Mouse (Mus musculus) MEL (cell line): Measurements from ENCODE around the gene Ube2d2b.

Experiments
- BHLHE40 ChIP-seq: IDR thresholded peaks from 2 replicates; pipeline ENCODE4 v1.6.1; 2012; ENCODE audit warnings: low read depth, mild to moderate bottlenecking, inconsistent platforms, low read length, improper control_type of control experiment, borderline replicate concordance
- CTCF ChIP-seq, 3 experiments: IDR thresholded peaks in 2 of 3; conservative IDR thresholded peaks in 1 of 3; 2 replicates each; pipeline ENCODE4 v1.5.1; 2011 to 2012; ENCODE audit warnings: low read length in 3 of 3, low read depth in 2 of 3, mild to moderate bottlenecking in 2 of 3, improper control_type of control experiment in 1 of 3, inconsistent platforms in 1 of 3, mixed read lengths in 1 of 3, moderate library complexity in 1 of 3; ENCODE audit not compliant: control insufficient read depth in 1 of 3, insufficient read depth in 1 of 3, poor library complexity in 1 of 3, severe bottlenecking in 1 of 3
- GATA1 ChIP-seq: IDR thresholded peaks from 2 replicates; pipeline ENCODE4 v1.6.1; 2011; ENCODE audit warnings: low read depth, low read length, improper control_type of control experiment
- MAFK ChIP-seq: IDR thresholded peaks from 2 replicates; pipeline ENCODE4 v1.6.1; 2011; ENCODE audit warnings: low read depth, mild to moderate bottlenecking, low read length, improper control_type of control experiment, borderline replicate concordance
- POLR2A ChIP-seq, 2 experiments: IDR thresholded peaks; 2 replicates each; pipeline ENCODE4 v1.6.1; 2011 to 2012; ENCODE audit warnings: low read length in 2 of 2, mild to moderate bottlenecking in 2 of 2, control low read depth in 1 of 2, improper control_type of control experiment in 1 of 2, low read depth in 1 of 2, moderate library complexity in 1 of 2; ENCODE audit not compliant: control insufficient read depth in 1 of 2, insufficient read depth in 1 of 2, poor library complexity in 1 of 2
- RCOR1 ChIP-seq: IDR thresholded peaks from 2 replicates; pipeline ENCODE4 v1.6.1; 2012; ENCODE audit warnings: low read depth, mild to moderate bottlenecking, inconsistent platforms, low read length, improper control_type of control experiment
- TBP ChIP-seq: IDR thresholded peaks from 2 replicates; pipeline ENCODE4 v1.8.0; 2011; ENCODE audit warnings: low read depth, low read length, improper control_type of control experiment
- UBTF ChIP-seq: IDR thresholded peaks from 2 replicates; pipeline ENCODE4 v1.6.1; 2012; ENCODE audit warnings: low read depth, mild to moderate bottlenecking, inconsistent platforms, low read length, improper control_type of control experiment, moderate library complexity, borderline replicate concordance; ENCODE audit not compliant: insufficient read depth
- ZNF384 ChIP-seq: IDR thresholded peaks from 2 replicates; pipeline ENCODE4 v1.6.1; 2012; ENCODE audit warnings: low read depth, mild to moderate bottlenecking, inconsistent platforms, low read length, improper control_type of control experiment

DNA sequence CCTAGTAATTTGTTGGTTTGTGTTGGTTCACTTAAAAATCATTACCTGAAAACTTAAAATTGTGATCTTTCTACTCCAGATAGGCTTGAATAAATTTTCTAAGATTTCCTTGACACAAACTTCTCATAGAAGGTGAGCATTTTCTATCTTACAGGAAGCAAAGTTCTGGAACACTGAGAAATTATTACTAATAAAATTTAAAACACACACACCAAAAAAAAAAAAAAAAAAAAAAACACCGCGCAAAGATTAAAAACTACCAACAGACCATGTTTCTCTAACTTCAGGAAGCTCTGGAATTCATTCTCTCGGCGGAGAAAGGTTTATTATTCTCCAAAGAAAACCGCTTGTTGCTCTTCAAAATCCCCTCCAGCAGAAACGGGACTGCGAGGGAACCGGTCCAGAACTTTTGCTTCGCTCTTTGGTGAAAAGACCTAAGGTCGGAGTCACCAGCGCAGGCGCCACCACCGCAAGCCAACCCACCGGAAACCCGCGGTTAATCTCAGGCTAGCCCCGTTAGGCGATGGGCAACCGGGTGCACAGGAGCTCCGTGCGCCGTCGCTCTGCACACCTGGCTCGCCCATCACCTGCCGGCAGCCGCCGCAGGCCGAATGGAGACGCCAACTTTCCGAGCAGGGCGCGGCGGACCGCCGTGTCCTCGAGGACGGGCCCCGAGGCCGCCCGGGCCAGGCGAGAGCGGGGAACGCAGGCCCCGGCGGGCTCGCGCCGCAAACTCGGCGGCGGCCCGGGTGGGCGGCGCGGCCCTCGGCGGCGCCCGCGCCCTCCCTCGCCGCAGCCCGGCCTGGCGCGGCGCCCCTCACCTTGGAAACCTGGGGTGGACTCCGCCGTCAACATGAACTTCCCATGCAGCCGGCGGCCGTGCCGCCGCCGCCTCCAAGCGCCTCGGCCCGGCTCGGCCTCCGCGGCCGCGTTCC lies 38.3 kb downstream of the Ube2d2b start:
- TF ChIP-seq CTCF (IDR thresholded peaks at IDR 0.05 in 2 of 3, conservative IDR thresholded peaks at IDR 0.05 in 1 of 3; ENCODE audit: control insufficient read depth in 1 of 3, insufficient read depth in 1 of 3, low read depth in 2 of 3, low read length in 3 of 3, poor library complexity in 1 of 3, severe bottlenecking in 1 of 3) (no peak), BHLHE40 (0 out of 2 replicates have a peak, but pooled peaks have one; percentile 11), GATA1 (no peak), POLR2A (IDR thresholded peaks at IDR 0.05; ENCODE audit: control insufficient read depth in 1 of 2, insufficient read depth in 1 of 2, low read depth in 1 of 2, low read length in 2 of 2, poor library complexity in 1 of 2) (0 out of 4 replicates have a peak, but pooled peaks of 1 of the 2 experiments have one; percentile 23), RCOR1 (peak; percentile 49; the same call in 1 of the 2 replicates), MAFK (no peak), UBTF (no peak), TBP (no peak), ZNF384 (peak; percentile 89)
